Mouse (Mus musculus): ENCODE data around the gene Gm29133. TPM values are rescaled to one million over a fixed set of nuclear protein-coding genes. Genes with fewer than 3 reads are reported as not detected.

Gm29133 gene
- total RNA-seq, 1 experiment from 2014 or later: not detected

Other genes with a start within 250 kb of the Gm29133 start
- 129 and 146 TPM in 2 replicates for gene Pdcd10, start 191.3 kb upstream of the Gm29133 start, total RNA-seq (2017)
- gene Serpini1, start 190.7 kb upstream of the Gm29133 start, total RNA-seq (2017): 10.8 and 12.5 TPM in 2 replicates
- gene Golim4, start 208.8 kb downstream of the Gm29133 start, total RNA-seq (2017): 51.6 and 66.0 TPM in 2 replicates